Mouse (Mus musculus) stomach, postnatal 0 days (tissue): ENCODE measurements at regions not wholly inside any gene's neighbourhood (a gene's known extent, or its start where the extent isn't known, plus 50 kb on each side); places are given as distances from the start of the nearest gene placed in this dataset.

Source experiments
- CTCF ChIP-seq: IDR thresholded peaks from 2 replicates; pipeline ENCODE4 v1.5.1; 2016; ENCODE audit warnings: antibody characterized with exemption, low read depth, mild to moderate bottlenecking, moderate library complexity
- EP300 ChIP-seq: optimal IDR thresholded peaks from 2 replicates; pipeline ENCODE3; 2016; ENCODE audit warnings: antibody characterized with exemption

GRCm38 (mm10) chr17:61337094-61337493 is 1544.0 kb downstream of the Efna5 start:
- no peak for TF ChIP-seq EP300
- no peak for TF ChIP-seq CTCF
